Mouse (Mus musculus) myocyte (in vitro differentiated cells): ENCODE data around the gene Smoc2.

Experiments
- CEBPB ChIP-seq: IDR thresholded peaks from 2 replicates; pipeline ENCODE4 v1.6.1; 2011; ENCODE audit warnings: mild to moderate bottlenecking, moderate library complexity; ENCODE audit not compliant: poor library complexity, insufficient read depth, severe bottlenecking
- E2F4 ChIP-seq: IDR thresholded peaks from one replicate; pipeline ENCODE4 v1.6.1; 2011; ENCODE audit warnings: mild to moderate bottlenecking, control low read depth, moderate library complexity; ENCODE audit not compliant: insufficient read depth
- MYOD1 ChIP-seq, 3 experiments: IDR thresholded peaks; one replicate each; pipeline ENCODE4 v1.6.1; 2011; ENCODE audit warnings: control low read depth in 2 of 3, low read depth in 2 of 3, mild to moderate bottlenecking in 2 of 3, moderate library complexity in 1 of 3; ENCODE audit not compliant: insufficient read length in 2 of 3, control insufficient read depth in 1 of 3
- MYOG ChIP-seq, 3 experiments: IDR thresholded peaks; one replicate each; pipeline ENCODE4 v1.6.1; 2011; ENCODE audit warnings: control low read depth in 2 of 3, low read depth in 2 of 3, mild to moderate bottlenecking in 2 of 3; ENCODE audit not compliant: insufficient read length in 2 of 3, control insufficient read depth in 1 of 3, insufficient read depth in 1 of 3
- POLR2A ChIP-seq: IDR thresholded peaks from one replicate; pipeline ENCODE4 v1.6.1; 2011; ENCODE audit warnings: low read depth, mild to moderate bottlenecking, control low read depth, moderate library complexity; ENCODE audit not compliant: insufficient read length
- POLR2AphosphoS2 ChIP-seq: IDR thresholded peaks from one replicate; pipeline ENCODE4 v1.6.1; 2011; ENCODE audit warnings: low read depth, control low read depth; ENCODE audit not compliant: insufficient read length
- SRF ChIP-seq: IDR thresholded peaks from one replicate; pipeline ENCODE4 v1.6.1; 2011; ENCODE audit warnings: low read depth; ENCODE audit not compliant: control insufficient read depth, insufficient read length
- TCF3 ChIP-seq: IDR thresholded peaks from one replicate; pipeline ENCODE4 v1.6.1; 2011; ENCODE audit warnings: low read depth, control low read depth; ENCODE audit not compliant: insufficient read length
- USF1 ChIP-seq: IDR thresholded peaks from one replicate; pipeline ENCODE4 v1.6.1; 2011; ENCODE audit warnings: low read depth, mild to moderate bottlenecking, control low read depth, moderate library complexity

DNA sequence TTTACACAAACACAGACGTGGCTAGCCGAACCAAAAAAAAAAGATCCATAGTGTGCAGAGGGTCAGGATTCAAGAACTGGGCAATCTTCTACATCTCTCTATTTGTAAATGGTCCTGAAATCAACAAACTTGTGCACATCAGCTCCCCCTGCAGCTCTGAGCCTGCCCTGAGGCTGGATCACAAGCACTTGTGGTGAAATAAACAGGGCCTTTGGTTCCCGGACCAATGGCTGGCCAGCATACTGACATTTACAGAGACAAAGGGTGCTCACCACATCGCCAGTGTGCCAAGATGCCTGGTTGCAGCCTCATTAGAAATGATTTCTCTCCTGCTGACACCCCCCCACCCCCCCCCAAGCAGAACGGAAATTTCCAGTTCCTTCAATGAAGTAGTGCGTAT is 23.1 kb downstream of the Smoc2 start:
- TF ChIP-seq POLR2AphosphoS2 (no peak), POLR2A (no peak), MYOD1 (IDR thresholded peaks at IDR 0.05; ENCODE audit: control insufficient read depth in 1 of 3, insufficient read length in 2 of 3, low read depth in 2 of 3) (no peak), MYOG (IDR thresholded peaks at IDR 0.05; ENCODE audit: control insufficient read depth in 1 of 3, insufficient read depth in 1 of 3, insufficient read length in 2 of 3, low read depth in 2 of 3) (no peak), E2F4 (no peak), USF1 (no peak), CEBPB (no peak), SRF (no peak), TCF3 (no peak)
